Mouse (Mus musculus) kidney, embryonic 15.5 days (tissue): ENCODE results near the gene Ezh1. TPM values are rescaled to one million over a fixed set of nuclear protein-coding genes. Genes with fewer than 3 reads are reported as not detected.

Experiments used
- ATAC-seq: fragments of 200-750 bp; cut with Nextera tagmentation; replicated peaks from 2 replicates; pipeline ENCODE4 v1.8.0; 2017; ENCODE audit warnings: moderate TSS enrichment; ENCODE audit not compliant: low FRiP score
- H3K27ac ChIP-seq: fragments of 300-500 bp; sonication (generic); 2 replicates; pipeline ENCODE4 v1.5.1; 2015; ENCODE audit warnings: mild to moderate bottlenecking, inconsistent platforms
- H3K27me3 ChIP-seq: fragments of 300-500 bp; sonication (generic); 2 replicates; pipeline ENCODE4 v1.6.1; 2015; ENCODE audit warnings: inconsistent platforms
- H3K36me3 ChIP-seq: fragments of 300-500 bp; sonication (generic); 2 replicates; pipeline ENCODE4 v1.6.1; 2015; ENCODE audit warnings: inconsistent platforms
- H3K4me1 ChIP-seq: fragments of 300-500 bp; sonication (generic); 2 replicates; pipeline ENCODE4 v1.6.1; 2015; ENCODE audit warnings: inconsistent platforms
- H3K4me2 ChIP-seq: fragments of 300-500 bp; sonication (generic); 2 replicates; pipeline ENCODE4 v1.6.1; 2015; ENCODE audit warnings: moderate library complexity, mild to moderate bottlenecking, inconsistent platforms
- H3K4me3 ChIP-seq: fragments of 300-500 bp; sonication (generic); replicated peaks from 2 replicates; pipeline ENCODE4 v1.5.1; 2015; ENCODE audit warnings: mild to moderate bottlenecking, inconsistent platforms
- H3K9ac ChIP-seq: fragments of 300-500 bp; sonication (generic); 2 replicates; pipeline ENCODE4 v1.6.1; 2015; ENCODE audit warnings: mild to moderate bottlenecking, inconsistent platforms
- H3K9me3 ChIP-seq: fragments of 300-500 bp; sonication (generic); replicated peaks from 2 replicates; pipeline ENCODE4 v1.6.1; 2016; ENCODE audit warnings: inconsistent platforms
- WGBS: fragments of 180-500 bp; shearing (Covaris S2); methylation state at CpG from one replicate; pipeline ENCODE4 v1.1.7; 2015; ENCODE audit warnings: mixed read lengths; 5-methylcytosine and 5-hydroxymethylcytosine counted together
- polyA plus RNA-seq: library from polyadenylated mRNA; unstranded; fragments of >200 nt; fragmentation: Nextera tagmentation; extraction: Ambion mirVana; gene quantifications from 2 replicates; pipeline ENCODE4 v1.2.1, GENCODE M21; 2015

Ezh1 gene
- polyA plus RNA-seq, 1 experiment from 2014 or later: 27.0 TPM

- WGBS: 17% methylated on average over 25 of the region's 25 CpGs
- Histone ChIP-seq H3K4me1 (peaks cover 51% of the 10 kb centered on the region), H3K27me3 (no peaks in the 10 kb centered on the region), H3K9me3 (no peaks in the 10 kb centered on the region), H3K4me3 (peak overlapping the region; percentile 93), H3K27ac (peak overlapping the region; percentile 91), H3K9ac (peak overlapping the region; percentile 89), H3K36me3 (peaks cover 3% of the 10 kb centered on the region; the same call in 1 of the 2 replicates), H3K4me2 (peak overlapping the region; percentile 83)
- no peak for ATAC-seq
These were observed 765 bp downstream of the Ezh1 start for GRCm38 (mm10) chr11:101225331-101226064.

- Histone ChIP-seq H3K27ac (no peak overlapping the region), H3K4me2 (no peak overlapping the region), H3K4me3 (no peak overlapping the region), H3K9me3 (no peaks in the 10 kb centered on the region), H3K9ac (no peak overlapping the region), H3K27me3 (no peaks in the 10 kb centered on the region), H3K4me1 (peaks cover 44% of the 10 kb centered on the region), H3K36me3 (peaks cover 3% of the 10 kb centered on the region; the same call in 1 of the 2 replicates)
- 86% methylated on average over 3 of the region's 3 CpGs for WGBS
- ATAC-seq: no peak
These were observed 1.9 kb downstream of the Ezh1 start for GRCm38 (mm10) chr11:101224337-101224736.

- H3K9me3 ChIP-seq: no peaks in the 10 kb centered on the region
- 37% methylated on average over 8 of the region's 8 CpGs for WGBS
- peaks cover 45% of the 10 kb centered on the region for H3K4me1 ChIP-seq
- H3K27me3 ChIP-seq: no peaks in the 10 kb centered on the region
- H3K36me3 ChIP-seq: peaks cover 19% of the 10 kb centered on the region
- no peak overlapping the region for H3K9ac ChIP-seq
- peak; percentile 75 for ATAC-seq
- H3K4me2 ChIP-seq: peak overlapping the region; percentile 2; the same call in 1 of the 2 replicates
- H3K4me3 ChIP-seq: no peak overlapping the region
- peak overlapping the region; percentile 71 for H3K27ac ChIP-seq
These were observed 4.8 kb downstream of the Ezh1 start for GRCm38 (mm10) chr11:101221306-101221986.

GRCm38 (mm10) chr11:101220853-101221252, 5.4 kb downstream of the Ezh1 start:
- no peaks in the 10 kb centered on the region for H3K9me3 ChIP-seq
- H3K27ac ChIP-seq: peak overlapping the region; percentile 71
- WGBS: 13% methylated on average over 2 of the region's 2 CpGs
- no peak for ATAC-seq
- H3K9ac ChIP-seq: no peak overlapping the region
- H3K4me2 ChIP-seq: peak overlapping the region; percentile 2; the same call in 1 of the 2 replicates
- H3K27me3 ChIP-seq: no peaks in the 10 kb centered on the region
- H3K4me3 ChIP-seq: no peak overlapping the region
- peaks cover 43% of the 10 kb centered on the region for H3K4me1 ChIP-seq
- H3K36me3 ChIP-seq: peaks cover 25% of the 10 kb centered on the region

GRCm38 (mm10) chr11:101218436-101219055, 7.7 kb downstream of the Ezh1 start:
- WGBS: 45% methylated on average over 10 of the region's 10 CpGs
- H3K27me3 ChIP-seq: no peaks in the 10 kb centered on the region
- peak overlapping the region; percentile 27; the same call in 1 of the 2 replicates for H3K4me2 ChIP-seq
- ATAC-seq: no peak
- no peaks in the 10 kb centered on the region for H3K9me3 ChIP-seq
- peaks cover 31% of the 10 kb centered on the region for H3K4me1 ChIP-seq
- no peak overlapping the region for H3K4me3 ChIP-seq
- peak overlapping the region; percentile 83 for H3K27ac ChIP-seq
- H3K9ac ChIP-seq: 0 out of 2 replicates have a peak overlapping the region, but pooled peaks have one; percentile 29
- H3K36me3 ChIP-seq: peaks cover 47% of the 10 kb centered on the region

GRCm38 (mm10) chr11:101216936-101217335, 9.3 kb downstream of the Ezh1 start:
- H3K9ac ChIP-seq: no peak overlapping the region
- 90% methylated on average over 5 of the region's 5 CpGs for WGBS
- H3K4me2 ChIP-seq: no peak overlapping the region
- no peaks in the 10 kb centered on the region for H3K27me3 ChIP-seq
- H3K36me3 ChIP-seq: peaks cover 56% of the 10 kb centered on the region
- ATAC-seq: no peak
- no peaks in the 10 kb centered on the region for H3K9me3 ChIP-seq
- H3K4me1 ChIP-seq: peaks cover 31% of the 10 kb centered on the region
- H3K27ac ChIP-seq: no peak overlapping the region
- H3K4me3 ChIP-seq: no peak overlapping the region

GRCm38 (mm10) chr11:101211970-101212369, 14.3 kb downstream of the Ezh1 start:
- H3K4me2 ChIP-seq: no peak overlapping the region
- no peak overlapping the region for H3K4me3 ChIP-seq
- no peaks in the 10 kb centered on the region for H3K9me3 ChIP-seq
- no peaks in the 10 kb centered on the region for H3K27me3 ChIP-seq
- H3K36me3 ChIP-seq: peaks cover 86% of the 10 kb centered on the region
- 0 out of 2 replicates have a peak, but pooled peaks have one; percentile 64 for ATAC-seq
- H3K4me1 ChIP-seq: no peaks in the 10 kb centered on the region
- H3K27ac ChIP-seq: peak overlapping the region; percentile 58; the same call in 1 of the 2 replicates
- 33% methylated on average over 3 of the region's 3 CpGs for WGBS
- no peak overlapping the region for H3K9ac ChIP-seq

- no peak for ATAC-seq
- H3K27me3 ChIP-seq: no peaks in the 10 kb centered on the region
These were observed 25.3 kb downstream of the Ezh1 start for GRCm38 (mm10) chr11:101200986-101201385.

GRCm38 (mm10) chr11:101199555-101199954, 26.7 kb downstream of the Ezh1 start:
- Histone ChIP-seq H3K27me3 (no peaks in the 10 kb centered on the region), H3K4me3 (no peak overlapping the region), H3K9ac (no peak overlapping the region), H3K4me2 (no peak overlapping the region), H3K4me1 (no peaks in the 10 kb centered on the region), H3K36me3 (peaks cover 94% of the 10 kb centered on the region), H3K9me3 (no peaks in the 10 kb centered on the region), H3K27ac (no peak overlapping the region)
- 87% methylated on average over 3 of the region's 3 CpGs for WGBS
- ATAC-seq: no peak

More at GRCm38 (mm10) chr11:101200986-101201385, 25.3 kb downstream of the Ezh1 start:
- Histone ChIP-seq H3K36me3 (peaks cover 94% of the 10 kb centered on the region), H3K9me3 (no peaks in the 10 kb centered on the region), H3K4me3 (no peak overlapping the region), H3K4me1 (no peaks in the 10 kb centered on the region), H3K9ac (no peak overlapping the region), H3K4me2 (no peak overlapping the region), H3K27ac (no peak overlapping the region)
- WGBS: 11% methylated on average over 7 of the region's 7 CpGs

GRCm38 (mm10) chr11:101196175-101196574, 30.1 kb downstream of the Ezh1 start:
- Histone ChIP-seq H3K4me1 (peaks cover 16% of the 10 kb centered on the region), H3K9me3 (no peaks in the 10 kb centered on the region), H3K4me3 (no peak overlapping the region), H3K9ac (no peak overlapping the region), H3K27ac (no peak overlapping the region), H3K36me3 (peaks cover 88% of the 10 kb centered on the region), H3K27me3 (no peaks in the 10 kb centered on the region), H3K4me2 (no peak overlapping the region)
- WGBS: 84% methylated on average over 8 of the region's 8 CpGs
- ATAC-seq: no peak

- peaks cover 82% of the 10 kb centered on the region for H3K36me3 ChIP-seq
- H3K27me3 ChIP-seq: no peaks in the 10 kb centered on the region
These were observed 30.7 kb downstream of the Ezh1 start for GRCm38 (mm10) chr11:101195571-101195970.

GRCm38 (mm10) chr11:101195101-101195500, 31.2 kb downstream of the Ezh1 start:
- Histone ChIP-seq H3K4me1 (peaks cover 27% of the 10 kb centered on the region), H3K27me3 (no peaks in the 10 kb centered on the region), H3K36me3 (peaks cover 78% of the 10 kb centered on the region), H3K4me3 (no peak overlapping the region), H3K9me3 (no peaks in the 10 kb centered on the region), H3K4me2 (no peak overlapping the region), H3K27ac (no peak overlapping the region), H3K9ac (no peak overlapping the region)
- WGBS: 75% methylated on average over 1 of the region's 1 CpGs
- no peak for ATAC-seq

More at GRCm38 (mm10) chr11:101195571-101195970, 30.7 kb downstream of the Ezh1 start:
- whole genome bisulfite sequencing: 88% methylated on average over 8 of the region's 8 CpGs
- ATAC-seq: no peak
- no peak overlapping the region for H3K4me2 ChIP-seq
- H3K4me3 ChIP-seq: no peak overlapping the region
- H3K27ac ChIP-seq: no peak overlapping the region
- no peaks in the 10 kb centered on the region for H3K9me3 ChIP-seq
- no peak overlapping the region for H3K9ac ChIP-seq
- H3K4me1 ChIP-seq: peaks cover 22% of the 10 kb centered on the region
